Mouse (Mus musculus): Measurements from ENCODE around the gene Dera.

Dera gene

DNA sequence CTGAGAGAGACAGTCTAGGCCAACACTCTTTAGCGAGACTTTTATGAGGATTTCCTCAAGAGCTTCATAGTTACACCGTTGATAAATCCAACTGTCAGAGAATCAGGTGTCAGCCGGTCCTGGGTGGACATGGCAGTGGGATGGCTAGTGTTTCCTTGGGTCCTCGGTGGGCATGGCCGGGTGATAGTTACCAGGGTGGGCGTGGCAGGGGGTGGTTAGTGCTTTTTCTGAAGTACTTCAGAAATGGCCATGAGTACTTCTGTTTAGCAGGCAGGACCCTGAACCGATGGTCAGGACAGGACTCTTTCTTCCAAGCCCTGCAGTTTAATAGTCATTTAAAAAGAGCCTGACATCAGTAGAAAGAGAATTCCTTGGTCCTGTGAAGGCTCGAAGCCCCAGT lies 52.5 kb downstream of the Dera start:
- DNase-seq (ENCODE audit: low spot score): no peak

DNA sequence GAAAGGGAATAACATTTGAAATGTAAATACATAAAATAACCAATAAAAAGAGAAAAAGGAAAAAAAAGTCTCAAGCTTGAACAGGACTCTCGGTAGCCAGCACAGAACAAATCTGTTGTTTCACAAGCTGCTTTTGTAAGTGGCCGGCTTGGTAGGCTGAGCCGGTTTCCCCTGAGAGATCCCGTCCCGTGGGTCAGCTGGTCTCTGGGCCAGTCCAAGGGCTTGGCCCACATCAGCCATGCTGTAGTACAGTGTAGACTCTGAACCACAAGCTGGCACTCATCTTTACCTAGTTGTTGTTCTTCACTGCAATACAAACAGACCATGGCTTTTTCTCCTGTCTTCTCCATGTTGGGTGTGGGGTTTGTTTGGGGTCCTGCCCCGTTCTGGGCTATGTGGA lies 53.0 kb downstream of the Dera start:
- peak; percentile 61 for DNase-seq (ENCODE audit: low spot score)

DNA sequence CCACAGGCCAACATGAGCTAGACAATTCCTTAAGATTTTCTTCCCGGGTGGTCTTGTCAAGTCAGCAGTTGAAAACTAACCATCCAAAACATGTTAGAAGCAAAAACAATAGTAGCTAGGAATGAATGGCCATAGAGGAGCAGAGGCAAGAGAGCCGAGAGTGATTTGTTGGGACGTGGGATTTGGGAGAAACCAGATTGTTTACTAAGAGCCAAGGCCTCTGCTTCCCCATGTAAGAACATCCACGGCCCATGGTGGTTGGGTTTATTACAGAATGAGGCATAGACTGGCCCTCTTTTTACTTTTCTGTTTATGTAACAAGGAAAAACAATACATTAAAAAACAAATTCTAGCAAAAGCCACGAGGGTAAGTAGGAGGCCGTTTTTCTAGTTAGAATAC lies 54.4 kb downstream of the Dera start:
- no peak for DNase-seq (ENCODE audit: low spot score)

DNA sequence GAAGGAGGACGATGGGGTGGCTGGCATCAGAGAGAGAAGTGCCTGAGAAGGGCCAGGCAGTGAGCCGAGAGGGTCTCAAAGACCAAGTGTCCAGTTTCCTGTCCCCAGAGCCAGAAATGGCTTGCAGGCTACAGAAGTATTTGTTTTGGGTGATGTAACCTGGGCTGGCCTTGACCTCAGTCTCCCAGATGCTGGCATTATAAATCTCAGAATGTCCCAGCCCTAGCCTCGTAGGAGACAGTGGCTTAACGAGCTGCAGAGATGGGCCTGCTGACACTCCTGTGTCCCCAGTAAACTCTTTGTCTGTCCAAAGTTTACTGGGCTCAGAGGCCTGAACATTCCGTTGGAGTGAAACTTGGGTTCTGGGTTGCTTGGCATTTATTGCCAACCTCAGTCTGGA lies 55.8 kb downstream of the Dera start:
- peak; percentile 68 for DNase-seq (ENCODE audit: low spot score)

GRCm38 (mm10) chr6:137814006-137814405 lies 59.7 kb downstream of the Dera start:
- no peak for DNase-seq (ENCODE audit: low spot score)

DNA sequence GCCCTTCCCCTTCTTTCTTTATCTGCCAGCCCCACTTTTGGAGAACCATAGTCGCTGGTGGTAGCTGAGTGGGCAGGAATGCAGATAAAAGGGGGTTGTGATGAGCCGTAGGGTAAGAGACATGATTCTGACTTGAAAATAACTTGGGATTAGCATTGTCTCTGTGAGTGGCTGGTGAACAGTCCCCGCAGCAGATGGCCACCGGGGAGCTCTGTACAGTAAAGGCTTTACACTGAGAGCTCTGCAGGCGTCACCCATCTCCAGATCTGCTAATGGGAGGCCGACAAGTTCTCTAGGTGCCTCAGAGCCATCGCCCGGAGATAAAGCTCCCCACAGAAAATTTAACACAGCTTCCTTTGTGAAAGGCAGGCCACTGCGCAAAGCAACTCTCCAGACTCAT lies 62.2 kb downstream of the Dera start:
- DNase-seq (ENCODE audit: low spot score): no peak

DNA sequence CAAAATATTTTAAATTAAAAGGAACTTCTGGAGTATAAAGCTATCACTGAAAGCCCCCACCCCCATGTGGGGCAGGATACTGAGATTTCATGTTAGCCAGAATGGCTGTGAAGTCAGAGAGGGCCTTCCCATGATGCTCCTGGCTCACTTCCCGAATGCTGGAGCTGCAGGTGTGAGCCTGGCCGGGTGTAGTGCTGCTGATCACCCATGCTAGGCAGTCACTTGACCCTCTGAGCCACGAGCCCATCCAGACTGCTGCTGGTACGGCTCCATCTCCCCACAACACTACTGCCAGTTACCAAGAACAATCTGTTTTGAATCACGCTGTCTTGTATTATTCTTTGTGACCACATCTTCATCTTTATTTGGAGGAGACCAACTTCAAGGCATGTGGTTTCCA lies 68.2 kb downstream of the Dera start:
- DNase-seq (ENCODE audit: low spot score): no peak

GRCm38 (mm10) chr6:137824046-137825021 lies 70.0 kb downstream of the Dera start:
- DNase-seq (ENCODE audit: low spot score): no peak

GRCm38 (mm10) chr6:137825022-137825613 lies 70.8 kb downstream of the Dera start:
- DNase-seq (ENCODE audit: low spot score): no peak

GRCm38 (mm10) chr6:137829056-137829776 lies 74.9 kb downstream of the Dera start:
- no peak for DNase-seq (ENCODE audit: low spot score)

DNA sequence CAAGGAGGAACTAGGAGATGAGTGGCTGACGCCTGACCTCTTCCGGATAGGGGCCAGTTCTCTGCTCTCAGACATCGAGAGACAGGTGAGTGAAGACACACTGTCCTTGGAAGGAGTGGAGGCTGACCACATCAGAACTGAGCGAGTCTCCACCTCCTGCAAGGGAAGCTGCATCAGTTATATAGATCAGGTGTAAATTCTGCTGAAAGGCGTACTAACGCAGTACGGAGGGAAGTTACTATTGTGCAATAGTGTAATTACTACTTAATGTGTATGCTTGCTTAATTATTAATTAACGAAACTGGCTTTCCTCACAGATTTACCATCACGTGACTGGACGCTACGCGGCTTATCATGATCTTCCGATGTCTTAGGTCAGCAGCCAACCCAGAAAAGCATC lies 82.5 kb downstream of the Dera start:
- DNase-seq (ENCODE audit: low spot score): no peak

GRCm38 (mm10) chr6:137843337-137843736 lies 89.0 kb downstream of the Dera start:
- no peak for DNase-seq (ENCODE audit: low spot score)

DNA sequence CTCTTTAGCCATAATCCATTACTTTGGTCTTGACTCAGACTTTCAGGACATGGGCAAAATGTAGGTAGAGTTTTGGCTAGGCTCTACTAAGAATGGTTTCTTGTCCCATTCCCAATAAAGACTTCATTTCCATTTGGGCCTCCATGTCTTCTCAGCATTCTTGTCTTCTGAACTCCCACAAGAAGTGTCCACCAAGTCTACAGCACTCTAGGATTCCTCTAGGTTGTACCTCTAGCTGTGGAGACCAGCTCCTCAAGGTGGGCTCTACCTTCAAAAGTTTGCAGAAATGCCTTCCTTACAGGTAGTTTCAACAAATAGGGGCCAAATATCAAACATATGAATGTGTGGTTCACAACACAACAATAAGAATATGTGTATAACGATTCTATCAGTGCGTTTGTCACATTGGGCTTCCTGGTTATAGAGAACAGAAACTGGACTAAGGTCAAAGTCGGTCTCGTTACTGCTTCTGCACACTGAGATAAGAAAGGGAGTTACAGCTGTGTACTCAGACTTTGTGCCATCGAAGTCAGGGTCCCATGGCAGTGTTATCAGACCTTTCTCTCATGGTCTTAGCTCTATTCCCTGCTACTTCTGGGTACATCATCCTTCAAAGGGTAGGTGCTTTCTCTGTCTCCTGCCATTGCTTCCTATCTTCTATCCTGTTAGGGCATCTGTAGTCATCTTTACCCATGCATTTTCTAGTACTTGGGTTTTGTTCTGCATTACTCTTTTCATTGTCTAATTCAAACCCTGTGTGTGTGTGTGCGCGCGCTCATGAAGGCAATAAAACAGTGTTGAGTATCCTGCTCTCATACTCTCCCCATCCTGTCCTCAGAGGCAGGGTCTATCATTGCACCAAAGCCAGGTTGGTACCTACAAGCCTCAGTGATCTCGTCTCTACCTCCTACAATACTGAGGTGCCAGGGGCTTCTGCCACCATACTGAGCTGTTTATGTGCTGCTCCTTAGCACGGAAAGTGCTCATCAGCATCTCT lies 103.2 kb downstream of the Dera start:
- DNase-seq (ENCODE audit: low spot score): no peak

DNA sequence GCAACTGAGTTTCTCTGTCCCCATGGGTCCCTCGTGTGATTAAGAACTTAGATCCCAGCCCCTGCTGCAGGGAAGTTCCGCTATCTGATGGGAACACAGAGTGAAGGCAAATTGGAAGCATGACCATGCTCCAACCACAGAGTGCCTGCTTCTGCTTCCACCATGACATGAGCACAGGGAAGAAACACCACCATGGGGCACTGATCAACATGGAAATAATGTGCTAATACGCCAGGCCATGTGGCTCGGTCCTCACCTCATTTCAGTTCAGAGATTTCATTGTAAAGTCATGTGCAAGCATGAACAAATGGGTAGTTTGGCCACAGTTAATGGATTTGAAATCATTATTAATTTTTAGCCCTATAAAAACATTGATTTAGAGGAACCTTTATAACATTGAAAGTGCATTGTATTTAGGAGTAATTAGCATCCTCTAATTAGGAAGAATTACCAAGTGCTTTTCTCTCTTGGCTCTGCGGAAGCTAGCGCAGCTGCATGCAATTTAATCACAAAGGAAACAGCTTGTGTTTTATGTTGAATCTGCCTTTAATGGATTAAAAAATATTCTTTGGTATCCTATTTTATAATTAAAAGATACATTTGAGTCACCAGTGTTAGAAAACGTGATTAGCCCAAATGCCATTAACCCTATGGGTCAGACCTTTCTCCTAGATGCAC lies 115.7 kb downstream of the Dera start:
- DNase-seq (ENCODE audit: low spot score): no peak

GRCm38 (mm10) chr6:137870667-137871066 lies 116.3 kb downstream of the Dera start:
- no peak for DNase-seq (ENCODE audit: low spot score)

- DNase-seq (ENCODE audit: low spot score): peak; percentile 70
Measured at GRCm38 (mm10) chr6:137872055-137872735, 117.8 kb downstream of the Dera start.

DNA sequence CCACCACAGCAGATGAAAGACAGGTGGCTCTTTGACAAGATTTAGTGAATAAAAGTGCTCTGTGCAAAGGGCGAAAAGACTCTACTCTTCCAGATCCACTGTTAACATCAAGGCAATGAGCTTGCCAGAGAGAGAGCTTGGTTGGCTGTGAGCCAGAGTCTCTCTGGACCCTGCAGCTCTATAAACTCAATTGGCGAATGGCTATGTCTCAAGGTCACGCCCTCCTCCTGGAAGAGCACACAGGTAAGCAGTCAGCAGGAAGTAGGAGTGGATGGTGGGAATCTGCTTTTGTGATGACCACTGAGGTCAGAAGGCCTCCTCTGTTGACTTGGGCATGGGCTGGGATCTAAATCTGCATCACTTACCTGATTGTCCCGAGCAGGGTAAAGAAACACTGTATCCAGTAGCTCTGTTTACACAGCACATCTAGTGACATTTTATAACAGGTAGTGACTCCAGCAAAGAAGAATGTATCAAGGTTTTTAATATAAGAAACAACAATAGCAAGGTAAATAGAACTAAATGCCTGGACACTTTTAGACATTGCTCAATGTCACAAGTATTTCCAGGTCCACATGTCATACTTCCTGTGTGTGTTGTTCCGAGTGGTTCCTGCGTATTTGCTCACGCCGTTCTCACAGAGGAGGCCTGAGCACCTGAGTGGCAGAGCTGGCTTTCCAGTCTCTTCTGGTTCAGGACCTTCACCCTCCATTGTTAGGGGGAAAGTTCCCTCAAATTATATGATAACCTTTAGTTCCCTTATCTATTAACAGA lies 120.3 kb downstream of the Dera start:
- DNase-seq (ENCODE audit: low spot score): no peak

- DNase-seq (ENCODE audit: low spot score): no peak
Measured at GRCm38 (mm10) chr6:137885644-137886043, 131.3 kb downstream of the Dera start.

GRCm38 (mm10) chr6:137886210-137886979 lies 132.0 kb downstream of the Dera start:
- no peak for DNase-seq (ENCODE audit: low spot score)

Data from adipocyte (in vitro differentiated cells).